Mouse (Mus musculus) macrophage (primary cell): ENCODE measurements around the gene Tmem94. TPM values are rescaled to one million over a fixed set of nuclear protein-coding genes. Genes with fewer than 3 reads are reported as not detected.

Experiments
- H3K27ac ChIP-seq: fragments of 350-480 bp; formaldehyde crosslinking; 2 replicates; pipeline ENCODE4 v1.9.0; 2021
- H3K36me3 ChIP-seq: fragments of 350-480 bp; formaldehyde crosslinking; 2 replicates; pipeline ENCODE4 v1.9.0; 2021; ENCODE audit errors: inconsistent target
- H3K4me3 ChIP-seq: fragments of 350-480 bp; formaldehyde crosslinking; 2 replicates; pipeline ENCODE4 v1.9.0; 2021; ENCODE audit errors: inconsistent target
- H3K79me2 ChIP-seq: fragments of 350-480 bp; formaldehyde crosslinking; 2 replicates; pipeline ENCODE4 v1.9.0; 2021; ENCODE audit errors: inconsistent target
- WGBS: methylation state at CpG from one replicate; pipeline ENCODE4 v1.1.7; 2026; ENCODE audit warnings: inconsistent platforms; ENCODE audit not compliant: missing documents; 5-methylcytosine and 5-hydroxymethylcytosine counted together
- polyA plus RNA-seq: library from polyadenylated mRNA; stranded (reverse); fragments of 250-400 nt; gene quantifications from 3 replicates; pipeline ENCODE4 v1.2.4, GENCODE M21; 2018; ENCODE audit warnings: inconsistent platforms

The Tmem94 gene
- polyA plus RNA-seq, 1 experiment from 2014 or later: 14.1 TPM

GRCm38 (mm10) chr11:115839732-115840131 lies 74.5 kb downstream of the Tmem94 start:
- Histone ChIP-seq H3K36me3 (no peaks in the 10 kb centered on the region; the same call in 1 of the 2 replicates), H3K79me2 (no peaks in the 10 kb centered on the region), H3K27ac (no peak overlapping the region), H3K4me3 (no peak overlapping the region)
- WGBS: 72% methylated on average over 3 of the region's 3 CpGs

- WGBS: 92% methylated on average over 6 of the region's 6 CpGs
- no peaks in the 10 kb centered on the region for H3K79me2 ChIP-seq
- no peak overlapping the region for H3K27ac ChIP-seq
- H3K4me3 ChIP-seq: no peak overlapping the region
- peaks cover 4% of the 10 kb centered on the region; the same call in 1 of the 2 replicates for H3K36me3 ChIP-seq
Measured at GRCm38 (mm10) chr11:115841044-115841443, 75.8 kb downstream of the Tmem94 start.

DNA sequence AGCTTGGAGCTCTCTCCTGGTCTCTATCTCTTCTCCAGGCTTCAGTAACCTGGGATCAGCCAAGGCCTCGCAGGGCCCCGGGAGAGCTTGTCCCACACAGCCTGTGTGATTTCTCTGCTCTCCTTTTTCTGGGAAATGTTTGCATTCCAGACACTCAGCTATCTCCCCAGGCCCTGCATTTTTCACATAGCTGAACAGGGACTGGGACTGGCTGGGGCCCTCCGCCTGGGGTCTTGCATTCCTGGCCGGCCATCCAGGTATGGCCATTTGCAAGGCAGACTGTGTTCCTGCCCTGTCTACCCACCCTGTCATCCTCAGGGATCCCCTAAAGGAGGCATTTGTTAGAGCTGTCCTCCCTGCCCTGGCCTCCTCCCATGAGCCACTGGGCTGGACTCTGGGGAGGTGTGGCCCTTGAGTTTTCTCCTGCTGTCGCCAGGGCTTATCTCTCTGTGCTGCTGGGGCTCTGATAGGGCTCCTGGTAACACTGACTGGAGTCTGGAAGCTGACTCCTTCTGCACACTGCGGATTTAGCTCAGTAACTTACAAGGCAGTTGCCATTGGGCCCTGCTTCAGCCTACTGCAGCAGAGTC lies 76.8 kb downstream of the Tmem94 start:
- H3K27ac ChIP-seq: no peak overlapping the region
- 96% methylated on average over 6 of the region's 6 CpGs for WGBS
- H3K36me3 ChIP-seq: peaks cover 4% of the 10 kb centered on the region; the same call in 1 of the 2 replicates
- no peak overlapping the region for H3K4me3 ChIP-seq
- H3K79me2 ChIP-seq: no peaks in the 10 kb centered on the region

- H3K79me2 ChIP-seq: no peaks in the 10 kb centered on the region
- WGBS: 97% methylated on average over 10 of the region's 14 CpGs
- peaks cover 4% of the 10 kb centered on the region; the same call in 1 of the 2 replicates for H3K36me3 ChIP-seq
- no peak overlapping the region for H3K4me3 ChIP-seq
- H3K27ac ChIP-seq: no peak overlapping the region
Measured at GRCm38 (mm10) chr11:115843141-115843890, 78.1 kb downstream of the Tmem94 start.

GRCm38 (mm10) chr11:115843891-115844239 lies 78.6 kb downstream of the Tmem94 start:
- Histone ChIP-seq H3K36me3 (peaks cover 4% of the 10 kb centered on the region; the same call in 1 of the 2 replicates), H3K4me3 (no peak overlapping the region), H3K79me2 (no peaks in the 10 kb centered on the region), H3K27ac (no peak overlapping the region)
- 94% methylated on average over 5 of the region's 5 CpGs for WGBS

DNA sequence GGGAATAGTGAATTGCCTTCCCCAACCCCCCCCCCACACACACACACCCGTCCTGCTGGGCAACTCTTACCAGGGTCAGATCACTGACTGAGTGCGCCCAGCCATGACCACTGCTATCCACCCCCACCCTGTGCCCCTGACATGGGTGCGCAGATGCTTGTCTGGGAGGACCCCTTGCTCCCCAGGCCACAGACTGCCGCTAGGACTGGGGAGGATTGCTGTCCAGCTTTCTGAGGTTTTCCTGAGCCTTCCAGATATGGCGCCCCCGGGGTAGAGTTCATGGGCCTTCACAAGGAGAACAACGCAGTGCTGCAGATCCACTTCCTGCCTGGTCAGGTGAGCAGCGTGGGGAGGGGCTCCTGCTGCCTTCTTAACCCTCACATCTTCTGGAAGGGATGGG lies 79.0 kb downstream of the Tmem94 start:
- peaks cover 4% of the 10 kb centered on the region; the same call in 1 of the 2 replicates for H3K36me3 ChIP-seq
- H3K4me3 ChIP-seq: no peak overlapping the region
- no peaks in the 10 kb centered on the region for H3K79me2 ChIP-seq
- no peak overlapping the region for H3K27ac ChIP-seq
- WGBS: 71% methylated on average over 8 of the region's 8 CpGs

DNA sequence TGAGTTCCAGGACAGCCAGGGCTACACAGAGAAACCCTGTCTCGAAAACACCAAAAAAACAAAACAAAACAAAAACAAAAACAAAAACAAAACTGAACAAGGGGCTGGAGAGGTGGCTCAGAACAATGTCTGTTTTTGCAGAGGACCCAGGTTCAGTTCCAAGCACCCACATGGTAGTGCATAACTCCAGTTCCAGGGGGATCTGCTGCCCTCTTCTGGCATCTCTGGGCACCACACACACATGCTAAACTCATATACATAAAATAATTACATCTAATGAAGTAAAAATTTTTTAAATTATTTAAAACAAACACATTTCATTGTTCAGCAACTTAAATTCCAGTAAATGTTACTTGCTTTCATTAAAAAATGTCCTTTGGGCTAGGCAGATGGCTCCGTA lies 80.6 kb downstream of the Tmem94 start:
- H3K4me3 ChIP-seq: no peak overlapping the region
- H3K79me2 ChIP-seq: no peaks in the 10 kb centered on the region
- H3K36me3 ChIP-seq: peaks cover 4% of the 10 kb centered on the region; the same call in 1 of the 2 replicates
- 100% methylated on average over 2 of the region's 2 CpGs for WGBS
- no peak overlapping the region for H3K27ac ChIP-seq

Other genes starting within 250 kb of the Tmem94 start
- 229 to 319 TPM (median 316 TPM) in 3 replicates for gene Sumo2, start 229.2 kb upstream of the Tmem94 start, polyA plus RNA-seq
- 11.4 to 41.8 TPM (median 14.7 TPM) in 3 replicates for gene Nup85, start 201.0 kb upstream of the Tmem94 start, polyA plus RNA-seq
- gene Mrps7, start 161.5 kb upstream of the Tmem94 start, polyA plus RNA-seq: 21.1 to 35.5 TPM (median 25.6 TPM) in 3 replicates
- gene Gga3, start 161.4 kb upstream of the Tmem94 start, polyA plus RNA-seq: 15.8 to 69.3 TPM (median 37.7 TPM) in 3 replicates
- 24.9 to 57.5 TPM (median 29.7 TPM) in 3 replicates for gene Mif4gd, start 152.5 kb upstream of the Tmem94 start, polyA plus RNA-seq
- gene Slc25a19, start 137.1 kb upstream of the Tmem94 start, polyA plus RNA-seq: 14.9 to 26.4 TPM (median 17.0 TPM) in 3 replicates
- 265 to 522 TPM (median 418 TPM) in 3 replicates for gene Grb2, start 56.8 kb upstream of the Tmem94 start, polyA plus RNA-seq
- 0.86 to 3.1 TPM (median 1.8 TPM) in 3 replicates for gene Caskin2, start 48.2 kb downstream of the Tmem94 start, polyA plus RNA-seq
- gene Tsen54, start 49.3 kb downstream of the Tmem94 start, polyA plus RNA-seq: 4.8 to 12.1 TPM (median 7.2 TPM) in 3 replicates
- gene Llgl2, start 58.6 kb downstream of the Tmem94 start, polyA plus RNA-seq: 0.80 to 3.9 TPM (median 2.6 TPM) in 3 replicates
- 0.13 TPM in 1 of 3 replicates, not detected in the others for gene Myo15b, start 93.0 kb downstream of the Tmem94 start, polyA plus RNA-seq
- gene Smim5, start 134.5 kb downstream of the Tmem94 start, polyA plus RNA-seq: 0.24 TPM in 1 of 3 replicates, not detected in the others
- not detected in 3 replicates for gene Smim6, start 146.6 kb downstream of the Tmem94 start, polyA plus RNA-seq
- 25.1 to 51.8 TPM (median 29.4 TPM) in 3 replicates for gene Sap30bp, start 167.8 kb downstream of the Tmem94 start, polyA plus RNA-seq
- gene Recql5, start 168.0 kb downstream of the Tmem94 start, polyA plus RNA-seq: 9.2 to 13.0 TPM (median 10.3 TPM) in 3 replicates
- not detected in 3 replicates for gene Itgb4, start 209.3 kb downstream of the Tmem94 start, polyA plus RNA-seq
- gene Galk1, start 247.3 kb downstream of the Tmem94 start, polyA plus RNA-seq: 7.6 to 30.8 TPM (median 14.0 TPM) in 3 replicates